Comparison of ENCODE assay signal across 7 mouse cellular contexts in genomic region chr13:3538969-3539562, GRCm38 (mm10). TPM values are rescaled to one million over a fixed set of nuclear protein-coding genes. Genes with fewer than 3 reads are reported as not detected.
DNase-seq lines count a peak whose midpoint lies in the region; ATAC-seq and TF ChIP-seq lines count a peak whose summit lies in the region.

No protein-coding gene starts in this region.

- 2% methylated on average over 15 of the region's 15 CpGs for WGBS in lung, embryonic 15.5 days
- 1% methylated on average over 15 of the region's 15 CpGs for WGBS in hindbrain, embryonic 15.5 days
- WGBS in midbrain, postnatal 0 days: 2% methylated on average over 15 of the region's 15 CpGs

- peak overlapping the region; percentile 97 for H3K9ac ChIP-seq in lung, embryonic 15.5 days
- H3K9ac ChIP-seq in hindbrain, embryonic 15.5 days: peak overlapping the region; percentile 99
- peak overlapping the region; percentile 99 for H3K9ac ChIP-seq in midbrain, postnatal 0 days (replicated peaks; ENCODE audit: low read length, poor library complexity, severe bottlenecking)

- no peaks in the 10 kb centered on the region for H3K36me3 ChIP-seq in lung, embryonic 15.5 days
- H3K36me3 ChIP-seq in hindbrain, embryonic 15.5 days: no peaks in the 10 kb centered on the region
- H3K36me3 ChIP-seq in midbrain, postnatal 0 days (ENCODE audit: insufficient read depth, low read length): no peaks in the 10 kb centered on the region

- TF ChIP-seq CTCF in midbrain, postnatal 0 days (IDR thresholded peaks at IDR 0.05): no peak

- H3K9me3 ChIP-seq in lung, embryonic 15.5 days: no peaks in the 10 kb centered on the region
- no peaks in the 10 kb centered on the region for H3K9me3 ChIP-seq in hindbrain, embryonic 15.5 days
- H3K9me3 ChIP-seq in midbrain, postnatal 0 days (ENCODE audit: low read length): no peaks in the 10 kb centered on the region

- no peaks in the 10 kb centered on the region for H3K27me3 ChIP-seq in lung, embryonic 15.5 days
- no peaks in the 10 kb centered on the region for H3K27me3 ChIP-seq in hindbrain, embryonic 15.5 days
- no peaks in the 10 kb centered on the region for H3K27me3 ChIP-seq in midbrain, postnatal 0 days (ENCODE audit: insufficient read depth, low read length)

- ATAC-seq in lung, embryonic 15.5 days (ENCODE audit: borderline replicate concordance, extremely low read depth, low FRiP score, low TSS enrichment): no peak
- ATAC-seq in hindbrain, embryonic 15.5 days (ENCODE audit: low FRiP score, low read depth): no peak
- ATAC-seq in midbrain, postnatal 0 days (ENCODE audit: low FRiP score): no peak
- no peak for ATAC-seq in frontal cortex, adult (ENCODE audit: low TSS enrichment)

- peak overlapping the region; percentile 71 for H3K4me2 ChIP-seq in lung, embryonic 15.5 days
- H3K4me2 ChIP-seq in hindbrain, embryonic 15.5 days: peak overlapping the region; percentile 70
- H3K4me2 ChIP-seq in midbrain, postnatal 0 days (ENCODE audit: low read depth, low read length, poor library complexity, severe bottlenecking): peak overlapping the region; percentile 76

- H3K4me1 ChIP-seq in lung, embryonic 15.5 days: peaks cover 37% of the 10 kb centered on the region
- H3K4me1 ChIP-seq in hindbrain, embryonic 15.5 days (replicated peaks): peaks cover 43% of the 10 kb centered on the region
- peaks cover 17% of the 10 kb centered on the region; the same call in 1 of the 2 replicates for H3K4me1 ChIP-seq in midbrain, postnatal 0 days (ENCODE audit: insufficient read depth, low read length)

- DNase-seq in lung, postnatal 14 days: no peak
- DNase-seq in embryo, embryonic 11 days: peak; percentile 28
- no peak for DNase-seq in midbrain, postnatal 0 days (ENCODE audit: low spot score)
- DNase-seq in layer of hippocampus, postnatal 10 days (ENCODE audit: low spot score in 2 of 2): no peak

- H3K4me3 ChIP-seq in lung, embryonic 15.5 days: peak overlapping the region; percentile 98
- peak overlapping the region; percentile 75 for H3K4me3 ChIP-seq in hindbrain, embryonic 15.5 days
- peak overlapping the region; percentile 96 for H3K4me3 ChIP-seq in midbrain, postnatal 0 days (ENCODE audit: low read depth, low read length)

- H3K27ac ChIP-seq in lung, embryonic 15.5 days: peak overlapping the region; percentile 100
- H3K27ac ChIP-seq in hindbrain, embryonic 15.5 days (replicated peaks): peak overlapping the region; percentile 98
- peak overlapping the region; percentile 99 for H3K27ac ChIP-seq in midbrain, postnatal 0 days (ENCODE audit: low read depth, low read length)

RNA-seq across cellular contexts. Expression of gene Gdi2, which starts 1.2 kb away (rescaled TPM):
- polyA plus RNA-seq in lung, embryonic 15.5 days (2015; fragmentation: Nextera tagmentation; extraction: Ambion mirVana): 439 and 440 TPM in 2 replicates
- polyA plus RNA-seq in hindbrain, embryonic 15.5 days (2015; fragmentation: Nextera tagmentation; extraction: Ambion mirVana): 398 and 401 TPM in 2 replicates
- total RNA-seq in midbrain, postnatal 0 days (2014; rRNA removed): 220 and 259 TPM in 2 replicates
- polyA plus RNA-seq in midbrain, postnatal 0 days (2015; fragmentation: Nextera tagmentation; extraction: Ambion mirVana): 370 and 371 TPM in 2 replicates
- total RNA-seq in layer of hippocampus, postnatal 10 days (2021): 100 to 1,000 TPM; 338 to 356 TPM
